In the genomic region with DNA sequence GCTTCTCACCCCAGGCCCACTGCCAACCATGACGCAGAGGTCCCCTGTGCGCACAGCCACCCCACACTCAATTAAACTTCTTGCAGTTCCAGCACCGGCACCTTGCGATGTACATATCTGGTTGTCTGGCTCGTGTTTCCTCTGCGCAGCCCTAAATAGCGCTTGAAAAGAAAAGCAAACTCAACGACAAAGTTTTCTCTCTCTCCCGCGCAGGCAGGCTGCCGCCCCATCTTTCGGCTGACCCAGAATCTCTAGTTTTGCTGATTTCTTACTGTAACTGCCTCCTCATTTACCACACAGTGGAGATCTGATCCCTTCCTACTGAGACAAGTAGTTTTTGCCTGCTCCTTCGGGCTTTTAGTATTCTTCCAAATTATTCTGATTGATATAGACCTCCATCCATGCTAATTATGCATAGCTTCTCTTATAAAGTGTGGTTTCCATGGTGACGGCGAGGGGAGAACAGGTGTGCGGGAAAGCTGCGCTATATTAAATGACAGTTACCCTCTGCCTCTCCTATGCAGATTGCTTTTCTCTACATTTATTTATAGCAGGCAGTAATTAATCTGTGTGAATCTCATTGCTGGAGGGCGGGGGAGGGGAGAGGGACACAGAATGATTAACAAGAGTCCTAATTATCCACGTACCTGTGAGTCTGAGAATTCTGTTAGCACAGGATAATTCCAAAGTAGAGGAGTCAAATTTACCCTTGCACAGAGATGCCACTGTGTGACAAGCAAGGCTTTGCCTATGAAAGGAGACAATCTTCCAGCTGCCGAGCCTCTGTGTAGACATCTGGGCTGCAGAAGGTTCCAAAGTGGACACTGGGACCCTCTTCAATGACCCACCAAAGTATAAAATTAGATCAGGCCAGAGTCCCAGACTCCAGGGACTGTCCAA, we compare ENCODE assay signal across 11 mouse cellular contexts.
DNase-seq lines count a peak whose midpoint lies in the region; ATAC-seq lines count a peak whose summit lies in the region.
"Had no signal": no experiment of that assay in that cellular context is flagged by ENCODE, and none has a peak within 500 bp of the region (broad histone marks: within the 10 kb centered on the region; RNA-seq: fewer than 3 reads in every experiment).

No protein-coding gene starts in this region.

- peak overlapping the region; percentile 26 for H3K4me2 ChIP-seq in hindbrain, embryonic 15.5 days
- no peak overlapping the region for H3K4me2 ChIP-seq in midbrain, embryonic 13.5 days (replicated peaks)
- H3K4me2 ChIP-seq: liver, embryonic 15.5 days had no signal

- H3K36me3 ChIP-seq in hindbrain, embryonic 15.5 days = no peaks in the 10 kb centered on the region
- H3K36me3 ChIP-seq in midbrain, embryonic 13.5 days = no peaks in the 10 kb centered on the region
- H3K36me3 ChIP-seq: liver, embryonic 15.5 days had no signal

- 51% methylated on average over 20 of the region's 20 CpGs for WGBS in hindbrain, embryonic 15.5 days
- 77% methylated on average over 20 of the region's 20 CpGs for WGBS in midbrain, embryonic 13.5 days

- no peak overlapping the region for H3K4me3 ChIP-seq in hindbrain, embryonic 15.5 days
- H3K4me3 ChIP-seq in midbrain, embryonic 13.5 days (replicated peaks) = no peak overlapping the region
- H3K4me3 ChIP-seq: liver, embryonic 15.5 days; megakaryocyte, embryonic 14.5 days had no signal

- ATAC-seq in hindbrain, embryonic 15.5 days (ENCODE audit: low FRiP score, low read depth) = peak; percentile 90
- peak; percentile 79 for ATAC-seq in midbrain, embryonic 13.5 days
- ATAC-seq in megakaryocyte progenitor cell, adult 5-6 weeks (replicated peaks; ENCODE audit: poor library complexity) = no peak

- DNase-seq in right cerebral cortex, adult 18-20 months = peak; percentile 64
- DNase-seq in right cerebral cortex, postnatal 14 days = no peak
- DNase-seq in cerebellum, adult 11-12 months = no peak
- no peak for DNase-seq in thymus, postnatal 10 days (ENCODE audit: low spot score in 2 of 2)
- DNase-seq: cerebellum, adult 11 months; thymus, postnatal 14 days had no signal

- H3K4me1 ChIP-seq in hindbrain, embryonic 15.5 days (replicated peaks) = peaks cover 24% of the 10 kb centered on the region
- peaks cover 19% of the 10 kb centered on the region for H3K4me1 ChIP-seq in midbrain, embryonic 13.5 days (replicated peaks)
- H3K4me1 ChIP-seq: liver, embryonic 15.5 days; megakaryocyte, embryonic 14.5 days had no signal

- H3K27ac ChIP-seq in hindbrain, embryonic 15.5 days (replicated peaks) = peak overlapping the region; percentile 72
- H3K27ac ChIP-seq in midbrain, embryonic 13.5 days = peak overlapping the region; percentile 46
- H3K27ac ChIP-seq: liver, embryonic 15.5 days had no signal

- no peak overlapping the region for H3K9ac ChIP-seq in hindbrain, embryonic 15.5 days
- H3K9ac ChIP-seq in midbrain, embryonic 13.5 days (replicated peaks) = no peak overlapping the region
- H3K9ac ChIP-seq: liver, embryonic 15.5 days had no signal

- no peaks in the 10 kb centered on the region for H3K9me3 ChIP-seq in hindbrain, embryonic 15.5 days
- H3K9me3 ChIP-seq in midbrain, embryonic 13.5 days = no peaks in the 10 kb centered on the region

- no peaks in the 10 kb centered on the region for H3K27me3 ChIP-seq in hindbrain, embryonic 15.5 days
- no peaks in the 10 kb centered on the region for H3K27me3 ChIP-seq in midbrain, embryonic 13.5 days
- H3K27me3 ChIP-seq: liver, embryonic 15.5 days; megakaryocyte, embryonic 14.5 days had no signal
